Mouse (Mus musculus): Measurements from ENCODE around the gene Sorcs2.
A peak's percentile ranks its signal among the peaks of the same experiment; 100 is the strongest.
"Not testable (repeated sequence)": the region's sequence is repeated elsewhere in the genome, so short reads cannot be mapped to it uniquely, and the experiment has no call there.

The Sorcs2 gene

GRCm38 (mm10) chr5:36304299-36304980, 93.5 kb downstream of the Sorcs2 start:
- no peak for DNase-seq (ENCODE audit: low spot score in 2 of 2)

GRCm38 (mm10) chr5:36301166-36301565, 96.8 kb downstream of the Sorcs2 start:
- no peak for DNase-seq (ENCODE audit: low spot score in 2 of 2)

GRCm38 (mm10) chr5:36298049-36298448, 99.9 kb downstream of the Sorcs2 start:
- no peak for DNase-seq (ENCODE audit: low spot score in 2 of 2)

GRCm38 (mm10) chr5:36297246-36297645, 100.7 kb downstream of the Sorcs2 start:
- DNase-seq (ENCODE audit: low spot score in 2 of 2): no peak

- no peak for DNase-seq (ENCODE audit: low spot score in 2 of 2)
These were observed 104.6 kb downstream of the Sorcs2 start for GRCm38 (mm10) chr5:36293109-36293900.

GRCm38 (mm10) chr5:36292321-36292720, 105.6 kb downstream of the Sorcs2 start:
- DNase-seq (ENCODE audit: low spot score in 2 of 2): no peak

GRCm38 (mm10) chr5:36291191-36291590, 106.7 kb downstream of the Sorcs2 start:
- DNase-seq (ENCODE audit: low spot score in 2 of 2): peak; percentile 29 to 69

- DNase-seq (ENCODE audit: low spot score in 2 of 2): no peak
These were observed 112.5 kb downstream of the Sorcs2 start for GRCm38 (mm10) chr5:36285405-36285804.

GRCm38 (mm10) chr5:36279896-36280295, 118.0 kb downstream of the Sorcs2 start:
- no peak for DNase-seq (ENCODE audit: low spot score in 2 of 2)

GRCm38 (mm10) chr5:36274684-36275394, 123.1 kb downstream of the Sorcs2 start:
- no peak for DNase-seq (ENCODE audit: low spot score in 2 of 2)

- no peak for DNase-seq (ENCODE audit: low spot score in 2 of 2)
These were observed 130.7 kb downstream of the Sorcs2 start for GRCm38 (mm10) chr5:36267194-36267769.

GRCm38 (mm10) chr5:36260862-36261261, 137.1 kb downstream of the Sorcs2 start:
- no peak for DNase-seq (ENCODE audit: low spot score in 2 of 2)

- no peak for DNase-seq (ENCODE audit: low spot score in 2 of 2)
These were observed 138.2 kb downstream of the Sorcs2 start for GRCm38 (mm10) chr5:36259691-36260124.

GRCm38 (mm10) chr5:36258387-36259181, 139.4 kb downstream of the Sorcs2 start:
- no peak for DNase-seq (ENCODE audit: low spot score in 2 of 2)

GRCm38 (mm10) chr5:36257008-36257407, 140.9 kb downstream of the Sorcs2 start:
- DNase-seq (ENCODE audit: low spot score in 2 of 2): no peak

GRCm38 (mm10) chr5:36254642-36255516, 143.1 kb downstream of the Sorcs2 start:
- no peak for DNase-seq (ENCODE audit: low spot score in 2 of 2)

- no peak for DNase-seq (ENCODE audit: low spot score in 2 of 2)
These were observed 145.0 kb downstream of the Sorcs2 start for GRCm38 (mm10) chr5:36252746-36253504.

- no peak for DNase-seq (ENCODE audit: low spot score in 2 of 2)
These were observed 149.9 kb downstream of the Sorcs2 start for GRCm38 (mm10) chr5:36248022-36248421.

- DNase-seq (ENCODE audit: low spot score in 2 of 2): not testable (repeated sequence)
These were observed 160.4 kb downstream of the Sorcs2 start for GRCm38 (mm10) chr5:36237526-36237925.
